13 mouse cellular contexts compared by ENCODE assay signal in the genomic region with DNA sequence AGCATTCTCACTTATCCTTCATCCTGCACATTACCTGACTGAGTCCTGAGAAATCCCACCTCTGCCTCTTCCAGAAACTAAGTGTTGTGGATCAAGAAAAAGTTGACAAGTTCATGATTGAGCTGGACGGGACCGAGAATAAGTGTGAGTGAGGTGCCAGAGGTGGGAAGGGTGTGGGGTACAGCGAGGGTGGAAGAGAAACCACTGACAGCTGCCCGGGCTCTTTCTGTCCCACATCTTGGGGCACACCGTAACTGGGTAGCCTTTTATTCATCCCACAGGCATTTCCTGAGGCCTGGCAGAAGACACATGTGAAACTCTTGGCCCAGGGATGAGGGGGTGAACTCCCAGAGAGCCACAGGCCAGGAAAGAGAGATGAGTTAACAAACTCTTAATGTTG. TPM values are rescaled to one million over a fixed set of nuclear protein-coding genes. Genes with fewer than 3 reads are reported as not detected.
DNase-seq lines count a peak whose midpoint lies in the region; ATAC-seq and TF ChIP-seq lines count a peak whose summit lies in the region.
"Had no signal": no experiment of that assay in that cellular context is flagged by ENCODE, and none has a peak within 500 bp of the region (broad histone marks: within the 10 kb centered on the region; RNA-seq: fewer than 3 reads in every experiment).

No protein-coding gene starts in this region.

- 92% methylated on average over 5 of the region's 5 CpGs for WGBS in hindbrain, embryonic 12.5 days
- WGBS in hindbrain, postnatal 0 days = 83% methylated on average over 5 of the region's 5 CpGs
- WGBS in embryonic facial prominence, embryonic 13.5 days = 76% methylated on average over 5 of the region's 5 CpGs

- no peak for TF ChIP-seq CTCF in hindbrain, postnatal 0 days (IDR thresholded peaks at IDR 0.05; ENCODE audit: low read depth)

- H3K27ac ChIP-seq in hindbrain, embryonic 12.5 days = no peak overlapping the region
- H3K27ac ChIP-seq in hindbrain, postnatal 0 days = no peak overlapping the region
- H3K27ac ChIP-seq in embryonic facial prominence, embryonic 13.5 days = peak overlapping the region; percentile 14; the same call in 1 of the 2 replicates
- H3K27ac ChIP-seq: midbrain, embryonic 12.5 days had no signal

- H3K36me3 ChIP-seq in hindbrain, embryonic 12.5 days = peaks cover 28% of the 10 kb centered on the region
- peaks cover 15% of the 10 kb centered on the region; the same call in 1 of the 2 replicates for H3K36me3 ChIP-seq in hindbrain, postnatal 0 days (ENCODE audit: insufficient read depth, low read length)
- peaks cover 29% of the 10 kb centered on the region for H3K36me3 ChIP-seq in embryonic facial prominence, embryonic 13.5 days
- H3K36me3 ChIP-seq in myocyte (ENCODE audit: control insufficient read depth, insufficient read depth) = peaks cover 27% of the 10 kb centered on the region

- H3K9ac ChIP-seq in hindbrain, embryonic 12.5 days = 0 out of 2 replicates have a peak overlapping the region, but pooled peaks have one; percentile 13
- H3K9ac ChIP-seq in hindbrain, postnatal 0 days (replicated peaks; ENCODE audit: low read length) = no peak overlapping the region
- 0 out of 2 replicates have a peak overlapping the region, but pooled peaks have one; percentile 100 for H3K9ac ChIP-seq in embryonic facial prominence, embryonic 13.5 days
- H3K9ac ChIP-seq: midbrain, embryonic 12.5 days had no signal

- no peak for TF ChIP-seq POLR2A in myocyte (IDR thresholded peaks at IDR 0.05; ENCODE audit: insufficient read length, low read depth)

- peak; percentile 90 for DNase-seq in heart, adult 11 months
- DNase-seq in heart, adult 9 months (ENCODE audit: low spot score in 2 of 2) = no peak
- no peak for DNase-seq in hindbrain, postnatal 0 days (ENCODE audit: low spot score)
- DNase-seq in urinary bladder, postnatal 14 days (ENCODE audit: low spot score) = no peak
- DNase-seq: adrenal gland, postnatal 36 days; B cell, adult 2 months; cerebellum, postnatal 10 days; kidney, adult 8-10 months; lung, adult 2 months had no signal

- no peak for ATAC-seq in hindbrain, embryonic 12.5 days (ENCODE audit: low FRiP score)
- ATAC-seq in hindbrain, postnatal 0 days = no peak
- ATAC-seq in embryonic facial prominence, embryonic 13.5 days (ENCODE audit: insufficient number of reproducible peaks, insufficient read depth, low FRiP score, low TSS enrichment, low read depth) = no peak

- H3K79me2 ChIP-seq in myocyte (ENCODE audit: control insufficient read depth, insufficient read depth) = peaks cover 47% of the 10 kb centered on the region

- no peaks in the 10 kb centered on the region for H3K9me3 ChIP-seq in hindbrain, embryonic 12.5 days (replicated peaks)
- no peaks in the 10 kb centered on the region for H3K9me3 ChIP-seq in hindbrain, postnatal 0 days (ENCODE audit: low read length)
- H3K9me3 ChIP-seq in embryonic facial prominence, embryonic 13.5 days = no peaks in the 10 kb centered on the region
- H3K9me3 ChIP-seq: midbrain, embryonic 12.5 days had no signal

- no peak overlapping the region for H3K4me3 ChIP-seq in hindbrain, embryonic 12.5 days
- no peak overlapping the region for H3K4me3 ChIP-seq in hindbrain, postnatal 0 days (ENCODE audit: low read length)
- H3K4me3 ChIP-seq in embryonic facial prominence, embryonic 13.5 days = no peak overlapping the region
- peak overlapping the region; percentile 94 for H3K4me3 ChIP-seq in myocyte
- H3K4me3 ChIP-seq: midbrain, embryonic 12.5 days had no signal

- H3ac ChIP-seq in myocyte (ENCODE audit: control insufficient read depth, insufficient read length) = peak overlapping the region; percentile 4

- H3K4me2 ChIP-seq in hindbrain, embryonic 12.5 days (replicated peaks) = no peak overlapping the region
- no peak overlapping the region for H3K4me2 ChIP-seq in hindbrain, postnatal 0 days (ENCODE audit: low read depth, low read length)
- 0 out of 2 replicates have a peak overlapping the region, but pooled peaks have one; percentile 5 for H3K4me2 ChIP-seq in embryonic facial prominence, embryonic 13.5 days
- peak overlapping the region; percentile 97 for H3K4me2 ChIP-seq in myocyte (ENCODE audit: low read depth)
- H3K4me2 ChIP-seq: midbrain, embryonic 12.5 days had no signal

- H3K27me3 ChIP-seq in hindbrain, embryonic 12.5 days = no peaks in the 10 kb centered on the region
- H3K27me3 ChIP-seq in hindbrain, postnatal 0 days (ENCODE audit: insufficient read depth, low read length) = no peaks in the 10 kb centered on the region
- no peaks in the 10 kb centered on the region for H3K27me3 ChIP-seq in embryonic facial prominence, embryonic 13.5 days
- H3K27me3 ChIP-seq in myocyte (ENCODE audit: control insufficient read depth, insufficient read depth, insufficient read length) = no peaks in the 10 kb centered on the region

- peaks cover 23% of the 10 kb centered on the region for H3K4me1 ChIP-seq in hindbrain, embryonic 12.5 days
- H3K4me1 ChIP-seq in hindbrain, postnatal 0 days (ENCODE audit: insufficient read depth, low read length) = 0 out of 2 replicates have a peak, but pooled peaks cover 5% of the 10 kb centered on the region
- peaks cover 34% of the 10 kb centered on the region for H3K4me1 ChIP-seq in embryonic facial prominence, embryonic 13.5 days

TF ChIP-seq in myocyte, 11 proteins besides CTCF, POLR2A, EP300 and RAD21:
- peak; percentile 13 for TF ChIP-seq TCF3 (IDR thresholded peaks at IDR 0.05; ENCODE audit: insufficient read length, low read depth)
- peak; percentile 74 for TF ChIP-seq TCF12 (IDR thresholded peaks at IDR 0.05; ENCODE audit: insufficient read depth, poor library complexity, severe bottlenecking)
- TF ChIP-seq E2F4 (IDR thresholded peaks at IDR 0.05; ENCODE audit: insufficient read depth) = no peak
- peak in 2 of 3 experiments; percentile 82 to 93 for TF ChIP-seq MYOG (IDR thresholded peaks at IDR 0.05; ENCODE audit: control insufficient read depth in 1 of 3, insufficient read depth in 1 of 3, insufficient read length in 2 of 3, low read depth in 2 of 3)
- no peak for TF ChIP-seq REST (IDR thresholded peaks at IDR 0.05; ENCODE audit: insufficient read depth, insufficient read length)
- peak; percentile 34 to 85 (median 51) for TF ChIP-seq MYOD1 (IDR thresholded peaks at IDR 0.05; ENCODE audit: control insufficient read depth in 1 of 3, insufficient read length in 2 of 3, low read depth in 2 of 3)

RNA-seq across cellular contexts. Expression of a gene that starts 1.5 kb away (rescaled TPM):
- polyA plus RNA-seq in hindbrain, embryonic 12.5 days (2016; fragmentation: Nextera tagmentation; extraction: Ambion mirVana) = 14.9 and 18.5 TPM in 2 replicates
- 12.4 and 17.7 TPM in 2 replicates for total RNA-seq in hindbrain, postnatal 0 days (2014; rRNA removed)
- 5.9 and 8.3 TPM in 2 replicates for polyA plus RNA-seq in hindbrain, postnatal 0 days (2015; fragmentation: Nextera tagmentation; extraction: Ambion mirVana)
- polyA plus RNA-seq in embryonic facial prominence, embryonic 13.5 days (2015; fragmentation: Nextera tagmentation; extraction: Ambion mirVana) = 18.3 and 19.7 TPM in 2 replicates
- polyA plus RNA-seq in myocyte (2012; fragmentation: generic; extraction: Trizol) = 1,792 TPM

RNA-seq across cellular contexts. Expression of a gene that starts 4.1 kb away (rescaled TPM):
- polyA plus RNA-seq in hindbrain, embryonic 12.5 days (2016; fragmentation: Nextera tagmentation; extraction: Ambion mirVana) = 1,190 and 1,267 TPM in 2 replicates
- 460 and 560 TPM in 2 replicates for total RNA-seq in hindbrain, postnatal 0 days (2014; rRNA removed)
- 606 and 634 TPM in 2 replicates for polyA plus RNA-seq in hindbrain, postnatal 0 days (2015; fragmentation: Nextera tagmentation; extraction: Ambion mirVana)
- 1,478 and 1,672 TPM in 2 replicates for polyA plus RNA-seq in embryonic facial prominence, embryonic 13.5 days (2015; fragmentation: Nextera tagmentation; extraction: Ambion mirVana)
- polyA plus RNA-seq in myocyte (2012; fragmentation: generic; extraction: Trizol) = 2,636 TPM

RNA-seq across cellular contexts. Expression of a gene that starts 10.7 kb away (rescaled TPM):
- 143 and 144 TPM in 2 replicates for polyA plus RNA-seq in hindbrain, embryonic 12.5 days (2016; fragmentation: Nextera tagmentation; extraction: Ambion mirVana)
- total RNA-seq in hindbrain, postnatal 0 days (2014; rRNA removed) = 31.9 and 43.1 TPM in 2 replicates
- 138 and 142 TPM in 2 replicates for polyA plus RNA-seq in hindbrain, postnatal 0 days (2015; fragmentation: Nextera tagmentation; extraction: Ambion mirVana)
- polyA plus RNA-seq in embryonic facial prominence, embryonic 13.5 days (2015; fragmentation: Nextera tagmentation; extraction: Ambion mirVana) = 159 and 163 TPM in 2 replicates
- 52.4 TPM for polyA plus RNA-seq in myocyte (2012; fragmentation: generic; extraction: Trizol)

RNA-seq across cellular contexts. Expression of a gene that starts 11.2 kb away (rescaled TPM):
- 145 and 148 TPM in 2 replicates for polyA plus RNA-seq in hindbrain, embryonic 12.5 days (2016; fragmentation: Nextera tagmentation; extraction: Ambion mirVana)
- 154 and 160 TPM in 2 replicates for total RNA-seq in hindbrain, postnatal 0 days (2014; rRNA removed)
- polyA plus RNA-seq in hindbrain, postnatal 0 days (2015; fragmentation: Nextera tagmentation; extraction: Ambion mirVana) = 168 and 171 TPM in 2 replicates
- 167 and 170 TPM in 2 replicates for polyA plus RNA-seq in embryonic facial prominence, embryonic 13.5 days (2015; fragmentation: Nextera tagmentation; extraction: Ambion mirVana)
- 165 TPM for polyA plus RNA-seq in myocyte (2012; fragmentation: generic; extraction: Trizol)

RNA-seq across cellular contexts. Expression of a gene that starts 11.5 kb away (rescaled TPM):
- 96.0 and 102 TPM in 2 replicates for polyA plus RNA-seq in hindbrain, embryonic 12.5 days (2016; fragmentation: Nextera tagmentation; extraction: Ambion mirVana)
- 70.2 and 87.3 TPM in 2 replicates for total RNA-seq in hindbrain, postnatal 0 days (2014; rRNA removed)
- polyA plus RNA-seq in hindbrain, postnatal 0 days (2015; fragmentation: Nextera tagmentation; extraction: Ambion mirVana) = 100 and 105 TPM in 2 replicates
- polyA plus RNA-seq in embryonic facial prominence, embryonic 13.5 days (2015; fragmentation: Nextera tagmentation; extraction: Ambion mirVana) = 131 and 135 TPM in 2 replicates
- polyA plus RNA-seq in myocyte (2012; fragmentation: generic; extraction: Trizol) = 16.7 TPM

Comparison
In these comparisons a context has a peak if more than half of its experiments do, and no peak if none do; other contexts are left out.
1. H3K4me2 ChIP-seq: peak in embryonic facial prominence, embryonic 13.5 days (single experiment) and myocyte (single experiment); none in hindbrain, embryonic 12.5 days (single experiment) and hindbrain, postnatal 0 days (single experiment).
2. RNA of a gene that starts 1.5 kb away (polyA plus RNA-seq): 1,792 TPM in myocyte (single experiment); 18.3 to 19.7 TPM in embryonic facial prominence, embryonic 13.5 days, 14.9 to 18.5 TPM in hindbrain, embryonic 12.5 days and 5.9 to 8.3 TPM in hindbrain, postnatal 0 days; every median in the first group is over 10 times any median in the second.